Mouse (Mus musculus) thymus, postnatal 25 days (tissue): ENCODE data around the gene Cdc37l1.

Experiments
- DNase-seq: peaks from one replicate; pipeline ENCODE4 v3.0.0; 2022

Cdc37l1 gene

GRCm38 (mm10) chr19:29009046-29009445 lies 18.9 kb downstream of the Cdc37l1 start:
- no peak for DNase-seq

GRCm38 (mm10) chr19:29011355-29011990 lies 21.3 kb downstream of the Cdc37l1 start:
- DNase-seq, result no peak

GRCm38 (mm10) chr19:29014466-29015055 lies 24.4 kb downstream of the Cdc37l1 start:
- no peak for DNase-seq

DNA sequence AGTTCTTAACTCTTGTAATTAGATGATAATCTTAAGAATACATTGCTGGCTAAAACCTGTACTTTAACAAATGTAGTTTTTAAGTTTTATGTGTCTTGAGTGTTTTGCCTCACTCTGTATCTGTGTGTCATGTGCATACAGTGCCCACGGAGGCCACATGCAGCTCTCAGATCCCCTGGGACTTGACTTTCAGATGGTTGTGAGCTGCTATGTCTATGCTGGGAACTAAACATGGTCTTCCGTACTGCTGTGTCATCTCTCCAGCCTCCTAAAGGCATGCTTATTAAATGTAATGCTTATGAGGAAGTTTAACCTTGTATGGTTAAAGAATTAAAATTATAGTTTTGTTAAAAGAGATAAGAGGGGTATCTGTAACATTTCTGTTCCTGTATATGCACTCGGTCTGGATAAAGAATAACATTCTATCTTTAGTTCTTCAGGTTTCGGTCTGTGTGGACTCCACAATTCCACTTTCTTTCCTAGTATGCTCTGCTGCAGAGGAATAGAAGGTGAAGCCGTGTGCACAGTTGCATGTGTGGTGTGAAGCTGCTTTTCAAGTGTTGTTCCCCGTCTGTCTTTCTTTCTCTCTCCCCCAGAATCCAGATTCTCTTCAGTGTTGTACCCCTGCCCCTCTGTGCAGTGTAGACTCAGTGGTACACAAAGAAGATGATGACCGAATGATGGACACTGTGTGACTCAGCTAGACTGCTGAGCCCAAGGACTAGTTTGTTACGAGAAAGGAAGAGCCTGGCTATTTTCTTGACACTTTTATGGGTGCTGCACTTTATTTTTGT lies 25.5 kb downstream of the Cdc37l1 start:
- DNase-seq, result no peak

- no peak for DNase-seq
Measured at GRCm38 (mm10) chr19:29016204-29016765, 26.1 kb downstream of the Cdc37l1 start.

GRCm38 (mm10) chr19:29016786-29017185 lies 26.6 kb downstream of the Cdc37l1 start:
- DNase-seq, result no peak

GRCm38 (mm10) chr19:29019647-29020046 lies 29.5 kb downstream of the Cdc37l1 start:
- no peak for DNase-seq

GRCm38 (mm10) chr19:29021754-29022345 lies 31.7 kb downstream of the Cdc37l1 start:
- DNase-seq, result no peak

- no peak for DNase-seq
Measured at GRCm38 (mm10) chr19:29024391-29024947, 34.3 kb downstream of the Cdc37l1 start.

DNA sequence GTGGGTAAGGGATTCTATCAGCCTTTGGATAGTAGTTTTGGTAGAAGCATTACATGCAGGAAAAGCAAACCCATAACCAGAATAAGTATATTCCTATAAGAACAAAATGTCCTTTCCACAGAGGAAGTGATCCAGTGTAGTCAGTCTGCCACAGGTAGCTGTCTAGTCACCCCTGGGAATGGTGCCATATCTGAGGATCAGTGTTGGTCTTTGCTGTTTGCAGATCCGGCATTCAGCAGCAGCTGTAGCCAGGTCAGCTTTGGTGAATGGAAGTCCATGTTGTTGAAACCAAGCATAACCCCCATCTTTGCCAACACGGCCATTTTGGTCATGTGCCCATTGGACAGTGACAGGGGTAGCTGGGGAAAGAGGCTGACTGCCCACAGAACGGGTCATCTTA lies 41.6 kb downstream of the Cdc37l1 start:
- no peak for DNase-seq

DNA sequence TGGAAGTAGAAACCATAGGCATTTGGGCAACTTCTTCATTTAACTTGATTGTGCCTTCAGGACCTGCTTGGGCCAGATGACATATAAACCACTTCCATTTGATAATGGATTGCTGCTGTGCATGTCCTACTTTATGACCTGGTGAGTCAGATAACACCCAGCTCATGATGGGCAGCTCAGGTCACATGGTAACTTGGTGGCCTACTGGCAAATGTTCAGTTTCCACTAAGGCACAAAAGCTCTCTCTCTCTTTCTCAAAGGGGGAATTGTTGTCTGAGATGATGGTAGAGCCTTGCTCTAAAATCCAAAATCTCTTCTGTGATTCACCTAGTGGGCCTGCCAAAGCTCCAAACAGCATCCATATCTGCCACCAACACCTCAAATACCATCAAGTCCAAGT lies 42.5 kb downstream of the Cdc37l1 start:
- DNase-seq, result no peak

- no peak for DNase-seq
Measured at GRCm38 (mm10) chr19:29037026-29037425, 46.9 kb downstream of the Cdc37l1 start.

DNA sequence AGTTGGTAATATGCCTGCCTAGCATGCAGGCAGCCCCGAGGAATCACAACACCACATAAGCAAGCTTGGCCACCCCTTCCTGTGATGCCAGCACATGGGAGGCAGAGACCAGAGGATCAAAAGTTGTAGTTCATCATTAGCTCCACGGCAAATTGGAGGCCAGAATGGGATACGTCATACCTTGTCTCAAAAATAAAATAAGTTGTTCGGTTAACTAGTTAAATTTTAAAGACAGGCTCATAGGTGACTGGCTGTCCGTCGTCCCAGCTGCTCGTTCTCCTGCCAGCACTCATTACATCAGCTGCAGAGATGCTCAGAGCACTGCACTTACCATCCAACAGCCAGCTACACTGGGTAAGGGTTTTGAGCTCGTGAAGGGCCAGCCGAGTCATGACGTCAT lies 47.4 kb downstream of the Cdc37l1 start:
- no peak for DNase-seq

GRCm38 (mm10) chr19:29039334-29039733 lies 49.2 kb downstream of the Cdc37l1 start:
- DNase-seq, result no peak

DNA sequence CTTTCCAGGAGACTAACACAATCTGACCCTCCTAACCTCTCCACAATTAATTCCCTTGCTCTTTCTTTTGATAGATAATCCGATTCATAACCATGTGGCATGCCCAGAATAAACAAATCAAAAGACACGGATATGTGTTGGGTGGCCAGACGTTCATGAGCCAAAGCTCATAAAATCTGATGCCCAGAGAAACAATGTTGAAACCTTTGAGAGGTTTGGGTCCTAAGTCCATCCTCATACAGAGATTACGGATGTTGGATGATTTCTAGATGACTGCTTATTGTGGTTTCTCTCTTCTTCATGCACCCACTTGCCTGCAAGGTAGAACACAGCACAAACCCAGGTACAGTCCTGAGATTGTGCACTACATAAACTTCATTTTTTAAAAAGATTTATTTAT lies 50.1 kb downstream of the Cdc37l1 start:
- DNase-seq, result no peak

- no peak for DNase-seq
Measured at GRCm38 (mm10) chr19:29042143-29042542, 52.0 kb downstream of the Cdc37l1 start.

DNA sequence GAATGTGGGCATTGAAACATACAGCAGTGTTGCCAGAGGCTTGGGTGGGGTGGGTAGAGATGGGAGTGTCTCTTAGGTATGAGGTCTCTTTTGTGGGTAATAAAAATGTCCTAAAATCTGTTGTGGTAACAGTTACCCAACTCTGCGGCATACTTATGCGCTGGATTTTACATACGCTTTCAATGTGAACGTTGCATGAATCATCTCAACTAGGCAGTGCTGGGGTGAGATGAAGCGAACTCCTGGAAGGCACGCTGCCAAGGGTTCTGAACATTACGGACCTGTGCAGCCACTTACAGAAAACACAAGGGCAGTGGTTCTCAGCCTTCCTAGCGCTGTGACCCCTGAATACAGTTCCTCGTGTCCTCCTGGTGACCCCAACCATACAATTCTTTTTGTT lies 52.5 kb downstream of the Cdc37l1 start:
- no peak for DNase-seq

GRCm38 (mm10) chr19:29044353-29044768 lies 54.2 kb downstream of the Cdc37l1 start:
- no peak for DNase-seq

DNA sequence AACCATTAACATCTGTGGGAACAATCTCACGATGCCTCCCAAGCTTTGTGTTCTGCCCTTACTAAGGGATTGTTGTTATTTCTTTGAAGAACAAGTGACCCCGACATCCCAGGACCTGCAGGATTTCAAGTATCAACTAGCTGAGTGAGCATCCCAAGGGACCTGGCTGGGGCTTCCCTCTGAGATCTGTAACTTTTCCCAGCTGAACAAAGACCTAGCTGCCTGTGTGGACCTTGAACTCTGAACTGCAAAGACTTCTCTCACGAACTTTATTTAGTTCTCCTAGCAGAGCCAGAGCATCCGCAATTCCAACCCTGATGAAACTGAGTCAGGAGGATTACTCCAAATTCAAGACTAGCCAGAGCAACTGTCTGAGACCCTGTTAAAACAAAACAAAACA lies 55.2 kb downstream of the Cdc37l1 start:
- no peak for DNase-seq

- no peak for DNase-seq
Measured at GRCm38 (mm10) chr19:29045956-29046650, 56.0 kb downstream of the Cdc37l1 start.

DNA sequence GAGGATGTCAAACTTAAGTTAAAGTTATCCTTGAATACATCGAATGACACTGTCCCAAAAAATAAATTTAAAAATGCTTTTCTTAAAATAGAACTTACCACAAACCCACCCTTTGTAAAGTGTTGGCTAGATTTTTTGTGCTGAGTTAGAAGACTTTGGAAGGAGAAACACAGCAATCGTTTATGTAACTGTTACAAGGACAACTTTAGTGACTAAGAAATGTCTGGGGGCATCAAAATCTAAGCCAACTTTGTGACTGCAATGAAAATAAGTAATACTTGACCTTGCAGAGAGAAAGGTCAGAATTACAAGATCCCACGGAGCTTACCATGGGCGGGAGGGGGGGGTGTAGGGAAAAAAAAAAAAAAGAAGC lies 56.8 kb downstream of the Cdc37l1 start:
- DNase-seq, result no peak
